Mouse (Mus musculus) CH12.LX (cell line): ENCODE results near the gene Trp73. TPM values are rescaled to one million over a fixed set of nuclear protein-coding genes. Genes with fewer than 3 reads are reported as not detected.

Experiments
- DNase-seq: peaks from one replicate; pipeline ENCODE4 v3.0.0-alpha.2; 2013; ENCODE audit errors: extremely low read depth
- H3K27ac ChIP-seq: 2 replicates; pipeline ENCODE4 v1.5.1; 2012; ENCODE audit warnings: low read depth, mild to moderate bottlenecking, control low read depth, moderate library complexity; ENCODE audit not compliant: insufficient read depth
- H3K27me3 ChIP-seq: replicated peaks from 2 replicates; pipeline ENCODE3; 2012; ENCODE audit warnings: inconsistent platforms
- H3K36me3 ChIP-seq, 2 experiments: replicated peaks in 1 of 2; 2 replicates each; pipeline versions ENCODE3 to v1.6.1; 2012; ENCODE audit warnings: inconsistent platforms in 1 of 2, low read length in 1 of 2, mild to moderate bottlenecking in 1 of 2, mixed read lengths in 1 of 2, moderate library complexity in 1 of 2; ENCODE audit not compliant: control insufficient read depth in 1 of 2, insufficient read depth in 1 of 2
- H3K4me1 ChIP-seq, 2 experiments: 2 replicates each; pipeline ENCODE4 v1.6.1; 2012; ENCODE audit warnings: inconsistent platforms in 1 of 2, moderate library complexity in 1 of 2; ENCODE audit not compliant: insufficient read depth in 2 of 2, control insufficient read depth in 1 of 2
- H3K4me2 ChIP-seq: 2 replicates; pipeline ENCODE4 v1.6.1; 2012; ENCODE audit warnings: low read depth, mild to moderate bottlenecking, control low read depth; ENCODE audit not compliant: poor library complexity, insufficient read depth, severe bottlenecking
- H3K4me3 ChIP-seq, 3 experiments: fragments of 150-350 bp in 1 of 3; sonication (generic) in 1 of 3; replicated peaks in 1 of 3; 2 replicates each; pipeline versions ENCODE3 to v1.5.1; 2011 to 2012; ENCODE audit warnings: low read depth in 2 of 3, low read length in 2 of 3, mild to moderate bottlenecking in 2 of 3, moderate library complexity in 2 of 3, control low read depth in 1 of 3, improper control_type of control experiment in 1 of 3, inconsistent platforms in 1 of 3, mixed read lengths in 1 of 3; ENCODE audit not compliant: poor library complexity in 1 of 3
- H3K79me2 ChIP-seq: replicated peaks from 2 replicates; pipeline ENCODE4 v1.6.1; 2012; ENCODE audit warnings: mild to moderate bottlenecking, moderate library complexity; ENCODE audit not compliant: control insufficient read depth, poor library complexity, insufficient read depth, severe bottlenecking; ENCODE audit errors: extremely low read depth
- H3K9ac ChIP-seq: 2 replicates; pipeline ENCODE4 v1.6.1; 2012; ENCODE audit warnings: low read depth, mild to moderate bottlenecking, control low read depth, moderate library complexity; ENCODE audit not compliant: insufficient read depth
- H3K9me3 ChIP-seq: replicated peaks from 2 replicates; pipeline ENCODE3; 2012; ENCODE audit warnings: low read length, inconsistent platforms, mixed read lengths
- BHLHE40 ChIP-seq: IDR thresholded peaks from 2 replicates; pipeline ENCODE4 v1.6.1; 2011; ENCODE audit warnings: mild to moderate bottlenecking, low read depth, low read length, improper control_type of control experiment
- CHD1 ChIP-seq: IDR thresholded peaks from 2 replicates; pipeline ENCODE4 v1.6.1; 2012; ENCODE audit warnings: low read depth, low read length, improper control_type of control experiment, inconsistent platforms
- CHD2 ChIP-seq: IDR thresholded peaks from 2 replicates; pipeline ENCODE4 v1.6.1; 2011; ENCODE audit warnings: low read length, improper control_type of control experiment
- CTCF ChIP-seq, 2 experiments: IDR thresholded peaks in 1 of 2; conservative IDR thresholded peaks in 1 of 2; 2 replicates each; pipeline ENCODE4 v1.5.1; 2011 to 2012; ENCODE audit warnings: low read depth in 2 of 2, low read length in 2 of 2, improper control_type of control experiment in 1 of 2, inconsistent platforms in 1 of 2, mild to moderate bottlenecking in 1 of 2, moderate library complexity in 1 of 2
- E2F4 ChIP-seq: IDR thresholded peaks from 2 replicates; pipeline ENCODE4 v1.6.1; 2011; ENCODE audit warnings: low read depth, low read length, improper control_type of control experiment; ENCODE audit not compliant: insufficient replicate concordance
- ELF1 ChIP-seq: IDR thresholded peaks from 2 replicates; pipeline ENCODE4 v1.6.1; 2014; ENCODE audit warnings: low read depth, mild to moderate bottlenecking, inconsistent platforms, low read length, improper control_type of control experiment
- ETS1 ChIP-seq: conservative IDR thresholded peaks from 2 replicates; pipeline ENCODE4 v1.6.1; 2012; ENCODE audit warnings: low read depth, mild to moderate bottlenecking, inconsistent platforms, low read length, improper control_type of control experiment, moderate library complexity
- GABPA ChIP-seq: IDR thresholded peaks from 2 replicates; pipeline ENCODE4 v1.6.1; 2012; ENCODE audit warnings: low read depth, low read length, improper control_type of control experiment, inconsistent platforms; ENCODE audit not compliant: insufficient replicate concordance
- HCFC1 ChIP-seq: IDR thresholded peaks from 2 replicates; pipeline ENCODE4 v1.6.1; 2012; ENCODE audit warnings: low read depth, mild to moderate bottlenecking, inconsistent platforms, low read length, improper control_type of control experiment
- IRF4 ChIP-seq: IDR thresholded peaks from 2 replicates; pipeline ENCODE4 v1.6.1; 2014; ENCODE audit warnings: low read depth, mild to moderate bottlenecking, inconsistent platforms, low read length, improper control_type of control experiment
- JUN ChIP-seq: IDR thresholded peaks from 2 replicates; pipeline ENCODE4 v1.6.1; 2011; ENCODE audit warnings: low read depth, mild to moderate bottlenecking, low read length, improper control_type of control experiment, moderate library complexity; ENCODE audit not compliant: insufficient read depth
- JUND ChIP-seq: conservative IDR thresholded peaks from 2 replicates; pipeline ENCODE4 v1.6.1; 2011; ENCODE audit warnings: low read depth, low read length, improper control_type of control experiment
- MAFK ChIP-seq: IDR thresholded peaks from 2 replicates; pipeline ENCODE4 v1.6.1; 2011; ENCODE audit warnings: low read length, improper control_type of control experiment; ENCODE audit not compliant: insufficient replicate concordance
- MAZ ChIP-seq: IDR thresholded peaks from 2 replicates; pipeline ENCODE4 v1.6.1; 2012; ENCODE audit warnings: low read depth, mild to moderate bottlenecking, inconsistent platforms, low read length, improper control_type of control experiment, moderate library complexity
- MEF2A ChIP-seq: IDR thresholded peaks from 2 replicates; pipeline ENCODE4 v1.6.1; 2014; ENCODE audit warnings: low read depth, mild to moderate bottlenecking, inconsistent platforms, low read length, improper control_type of control experiment, borderline replicate concordance
- MXI1 ChIP-seq: IDR thresholded peaks from 2 replicates; pipeline ENCODE4 v1.6.1; 2011; ENCODE audit warnings: mild to moderate bottlenecking, low read depth, low read length, improper control_type of control experiment
- MYC ChIP-seq: IDR thresholded peaks from 2 replicates; pipeline ENCODE4 v1.6.1; 2011; ENCODE audit warnings: low read depth, mild to moderate bottlenecking, improper control_type of control experiment, low read length
- NRF1 ChIP-seq: IDR thresholded peaks from 2 replicates; pipeline ENCODE4 v1.6.1; 2014; ENCODE audit warnings: low read depth, mild to moderate bottlenecking, inconsistent platforms, low read length, improper control_type of control experiment, moderate library complexity
- PAX5 ChIP-seq: IDR thresholded peaks from 2 replicates; pipeline ENCODE4 v1.6.1; 2012; ENCODE audit warnings: low read length, inconsistent platforms, mixed read lengths
- POLR2A ChIP-seq: IDR thresholded peaks from 2 replicates; pipeline ENCODE4 v1.6.1; 2011; ENCODE audit warnings: low read depth, mild to moderate bottlenecking, improper control_type of control experiment, low read length
- POLR2AphosphoS2 ChIP-seq: IDR thresholded peaks from 2 replicates; pipeline ENCODE4 v1.6.1; 2011; ENCODE audit warnings: low read depth, low read length, improper control_type of control experiment
- RAD21 ChIP-seq: IDR thresholded peaks from 2 replicates; pipeline ENCODE4 v1.6.1; 2011; ENCODE audit warnings: low read depth, mild to moderate bottlenecking, low read length, improper control_type of control experiment, moderate library complexity
- SMC3 ChIP-seq: IDR thresholded peaks from 2 replicates; pipeline ENCODE4 v1.6.1; 2011; ENCODE audit warnings: low read depth, low read length, improper control_type of control experiment
- TBP ChIP-seq: conservative IDR thresholded peaks from 2 replicates; pipeline ENCODE4 v1.6.1; 2011; ENCODE audit warnings: low read depth, low read length, improper control_type of control experiment
- TCF12 ChIP-seq: IDR thresholded peaks from 2 replicates; pipeline ENCODE4 v1.6.1; 2014; ENCODE audit warnings: low read depth, mild to moderate bottlenecking, inconsistent platforms, low read length, improper control_type of control experiment
- USF1 ChIP-seq: IDR thresholded peaks from 2 replicates; pipeline ENCODE4 v1.6.1; 2014; ENCODE audit warnings: low read depth, mild to moderate bottlenecking, inconsistent platforms, low read length, improper control_type of control experiment
- ZC3H11A ChIP-seq: IDR thresholded peaks from 2 replicates; pipeline ENCODE4 v1.6.1; 2012; ENCODE audit warnings: low read depth, mild to moderate bottlenecking, inconsistent platforms, low read length, improper control_type of control experiment
- ZMIZ1 ChIP-seq: IDR thresholded peaks from 2 replicates; pipeline ENCODE4 v1.6.1; 2012; ENCODE audit warnings: low read depth, mild to moderate bottlenecking, inconsistent platforms, low read length, improper control_type of control experiment
- ZNF384 ChIP-seq: IDR thresholded peaks from 2 replicates; pipeline ENCODE4 v1.6.1; 2012; ENCODE audit warnings: low read depth, low read length, improper control_type of control experiment, inconsistent platforms
- dilution Hi-C: fragments of 300-500 bp; cut with MboI; formaldehyde crosslinking; loops from 2 replicates; pipeline ENCODE4 v1.14.3; 2020; ENCODE audit warnings: low sequenced_read_pairs; ENCODE audit not compliant: extremely low pct_unique_long_range_greater_than_20kb, extremely low pct_ligation_motif_present
- in situ Hi-C: fragments of 300-500 bp; cut with MboI; formaldehyde crosslinking; loops from 3 replicates; pipeline ENCODE4 v1.14.3; 2019; ENCODE audit warnings: low sequenced_read_pairs, low pct_ligation_motif_present, low pct_unique_long_range_greater_than_20kb, mixed read lengths
- polyA plus RNA-seq: library from polyadenylated mRNA; unstranded; fragments of >175 nt; gene quantifications from 2 replicates; pipeline ENCODE4 v1.2.1, GENCODE M21; 2012; ENCODE audit warnings: low read depth; ENCODE audit not compliant: insufficient read length
- total RNA-seq, 2 experiments: library from RNA; depleted of rRNA; stranded (reverse); fragments of 300-350 nt in 1 of 2; fragments of >200 nt in 1 of 2; gene quantifications; 2 replicates each; pipeline ENCODE4 v1.2.3; 2012 to 2014

Trp73 gene
- total and polyA plus RNA-seq, 3 experiments, result 14.0 to 34.3 (median 30.0) TPM

DNA sequence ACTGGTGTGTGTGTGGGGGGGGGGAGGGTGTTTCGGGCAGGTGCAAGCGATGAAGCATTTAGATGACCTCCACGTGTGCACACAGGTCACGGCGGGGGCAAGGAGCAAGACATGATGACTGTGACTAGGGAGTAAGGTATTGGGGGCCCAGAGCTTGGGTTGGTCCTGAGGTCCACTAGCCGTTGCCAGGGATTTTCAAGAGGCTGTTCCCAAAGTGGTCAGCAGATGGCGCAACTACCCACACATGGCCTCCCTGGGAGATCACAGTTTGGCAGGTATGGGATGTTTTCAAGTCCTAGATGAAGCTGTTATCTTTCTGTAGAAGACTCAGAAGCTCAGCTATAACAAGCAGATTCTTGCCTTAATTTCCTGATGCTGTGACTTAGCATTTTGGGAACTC lies 23.3 kb upstream of the Trp73 start:
- Histone ChIP-seq H3K4me1 (peaks cover 13 to 20% of the 10 kb centered on the region in 2 experiments), H3K4me2 (no peak overlapping the region), H3K27me3 (peaks cover 17% of the 10 kb centered on the region), H3K4me3 (no peak overlapping the region), H3K9ac (no peak overlapping the region), H3K36me3 (peaks cover 9 to 11% of the 10 kb centered on the region in 2 experiments), H3K79me2 (no peaks in the 10 kb centered on the region), H3K27ac (no peak overlapping the region), H3K9me3 (no peaks in the 10 kb centered on the region)
- DNase-seq, result peak; percentile 68
- dilution Hi-C loops (no loop called here), in situ Hi-C loops (no loop called here)
- TF ChIP-seq MYC (0 out of 2 replicates have a peak, but pooled peaks have one; percentile 17), TBP (no peak), SMC3 (peak; percentile 74), RAD21 (peak; percentile 64), GABPA (no peak), ZMIZ1 (no peak), ZNF384 (no peak), CTCF (conservative IDR thresholded peaks at IDR 0.05 in 1 of 2, IDR thresholded peaks at IDR 0.05 in 1 of 2; ENCODE audit: low read depth in 2 of 2, low read length in 2 of 2) (peak; percentile 77 to 81)

GRCm38 (mm10) chr4:154160538-154161390 lies 20.8 kb upstream of the Trp73 start, which contains the start of gene Tprgl:
Tprgl (minus strand) TSS chr4:154160666.
- Histone ChIP-seq H3K4me2 (peak within 1 kb of the TSS; percentile 62), H3K4me3 (peak within 1 kb of the TSS; percentile 70 to 100 (median 89)), H3K79me2 (no peaks in the 10 kb centered on the region), H3K9me3 (no peaks in the 10 kb centered on the region), H3K27ac (peak within 1 kb of the TSS; percentile 71), H3K9ac (peak within 1 kb of the TSS; percentile 88), H3K4me1 (peaks cover 13 to 26% of the 10 kb centered on the region in 2 experiments), H3K36me3 (peaks cover 33 to 36% of the 10 kb centered on the region in 2 experiments), H3K27me3 (peaks cover 6% of the 10 kb centered on the region)
- in situ Hi-C loops (no loop called here), dilution Hi-C loops (no loop called here)
- DNase-seq, result peak; percentile 94
- TF ChIP-seq CHD2 (peak; percentile 85), ZNF384 (peak; percentile 98), NRF1 (peak; percentile 11; the same call in 1 of the 2 replicates), ZMIZ1 (0 out of 2 replicates have a peak, but pooled peaks have one; percentile 16), HCFC1 (peak; percentile 83), MEF2A (no peak), CTCF (conservative IDR thresholded peaks at IDR 0.05 in 1 of 2, IDR thresholded peaks at IDR 0.05 in 1 of 2; ENCODE audit: low read depth in 2 of 2, low read length in 2 of 2) (no peak), ZC3H11A (no peak), E2F4 (no peak), MXI1 (peak; percentile 92), TBP (0 out of 2 replicates have a peak, but pooled peaks have one; percentile 18), POLR2A (peak; percentile 59; the same call in 1 of the 2 replicates), IRF4 (no peak), MYC (0 out of 2 replicates have a peak, but pooled peaks have one; percentile 38), JUND (no peak), ETS1 (no peak), JUN (no peak), GABPA (no peak), USF1 (no peak), PAX5 (no peak), POLR2AphosphoS2 (no peak), ELF1 (peak; percentile 89), BHLHE40 (no peak), MAZ (0 out of 2 replicates have a peak, but pooled peaks have one; percentile 48), TCF12 (no peak), SMC3 (no peak), MAFK (no peak), CHD1 (no peak)
